In genomic region chr1:134708274-134708673, GRCm38 (mm10) we compare ENCODE assay signal across 9 mouse cellular contexts.
DNase-seq lines count a peak whose midpoint lies in the region; ATAC-seq lines count a peak whose summit lies in the region.
"Had no signal": no experiment of that assay in that cellular context is flagged by ENCODE, and none has a peak within 500 bp of the region (broad histone marks: within the 10 kb centered on the region; RNA-seq: fewer than 3 reads in every experiment).

No protein-coding gene starts in this region.

- H3K4me3 ChIP-seq in liver, embryonic 12.5 days, result no peak overlapping the region; the same call in 1 of the 2 replicates
- peak overlapping the region; percentile 50 for H3K4me3 ChIP-seq in embryonic facial prominence, embryonic 15.5 days (replicated peaks)
- H3K4me3 ChIP-seq in intestine, embryonic 15.5 days (replicated peaks), result peak overlapping the region; percentile 52
- peak overlapping the region; percentile 53 for H3K4me3 ChIP-seq in neural tube, embryonic 13.5 days

- no peak for DNase-seq in liver
- no peak for DNase-seq in layer of hippocampus, adult 18-20 months (ENCODE audit: low spot score in 2 of 2)
- DNase-seq in spleen, adult 18-20 months, result no peak
- no peak for DNase-seq in MN1 (ENCODE audit: low spot score)
- DNase-seq: gastrocnemius, postnatal 14 days had no signal

- H3K4me1 ChIP-seq in liver, embryonic 12.5 days, result peaks cover 26% of the 10 kb centered on the region; the same call in 1 of the 2 replicates
- H3K4me1 ChIP-seq in embryonic facial prominence, embryonic 15.5 days, result peaks cover 24% of the 10 kb centered on the region
- H3K4me1 ChIP-seq in intestine, embryonic 15.5 days (replicated peaks), result peaks cover 19% of the 10 kb centered on the region
- H3K4me1 ChIP-seq in neural tube, embryonic 13.5 days (replicated peaks), result peaks cover 53% of the 10 kb centered on the region

- 11% methylated on average over 8 of the region's 8 CpGs for WGBS in liver, embryonic 12.5 days (ENCODE audit: insufficient replicate concordance)
- WGBS in embryonic facial prominence, embryonic 15.5 days, result 12% methylated on average over 8 of the region's 8 CpGs
- WGBS in intestine, embryonic 15.5 days, result 19% methylated on average over 8 of the region's 8 CpGs
- 13% methylated on average over 8 of the region's 8 CpGs for WGBS in neural tube, embryonic 13.5 days

- H3K9me3 ChIP-seq in liver, embryonic 12.5 days (replicated peaks), result no peaks in the 10 kb centered on the region
- no peaks in the 10 kb centered on the region for H3K9me3 ChIP-seq in embryonic facial prominence, embryonic 15.5 days (replicated peaks)
- no peaks in the 10 kb centered on the region for H3K9me3 ChIP-seq in intestine, embryonic 15.5 days
- H3K9me3 ChIP-seq in neural tube, embryonic 13.5 days, result no peaks in the 10 kb centered on the region

- H3K36me3 ChIP-seq in liver, embryonic 12.5 days, result no peaks in the 10 kb centered on the region
- H3K36me3 ChIP-seq in embryonic facial prominence, embryonic 15.5 days, result no peaks in the 10 kb centered on the region
- H3K36me3 ChIP-seq in intestine, embryonic 15.5 days, result no peaks in the 10 kb centered on the region
- H3K36me3 ChIP-seq in neural tube, embryonic 13.5 days, result no peaks in the 10 kb centered on the region

- no peak for ATAC-seq in liver, embryonic 12.5 days
- no peak for ATAC-seq in embryonic facial prominence, embryonic 15.5 days (ENCODE audit: insufficient number of reproducible peaks, low FRiP score, low TSS enrichment, low read depth)
- peak; percentile 18 for ATAC-seq in intestine, embryonic 15.5 days
- ATAC-seq in neural tube, embryonic 13.5 days (ENCODE audit: low read depth), result no peak

- H3K27me3 ChIP-seq in liver, embryonic 12.5 days (replicated peaks), result peaks cover 94% of the 10 kb centered on the region
- peaks cover 69% of the 10 kb centered on the region for H3K27me3 ChIP-seq in embryonic facial prominence, embryonic 15.5 days
- peaks cover 22% of the 10 kb centered on the region for H3K27me3 ChIP-seq in intestine, embryonic 15.5 days (replicated peaks)
- H3K27me3 ChIP-seq in neural tube, embryonic 13.5 days, result peaks cover 58% of the 10 kb centered on the region

- no peak overlapping the region for H3K27ac ChIP-seq in liver, embryonic 12.5 days
- no peak overlapping the region for H3K27ac ChIP-seq in embryonic facial prominence, embryonic 15.5 days (replicated peaks)
- no peak overlapping the region for H3K27ac ChIP-seq in intestine, embryonic 15.5 days
- H3K27ac ChIP-seq in neural tube, embryonic 13.5 days (replicated peaks), result no peak overlapping the region

- peak overlapping the region; percentile 68 for H3K4me2 ChIP-seq in liver, embryonic 12.5 days
- H3K4me2 ChIP-seq in embryonic facial prominence, embryonic 15.5 days (replicated peaks), result peak overlapping the region; percentile 95
- peak overlapping the region; percentile 99 for H3K4me2 ChIP-seq in intestine, embryonic 15.5 days (replicated peaks)
- H3K4me2 ChIP-seq in neural tube, embryonic 13.5 days, result peak overlapping the region; percentile 97

- H3K9ac ChIP-seq in liver, embryonic 12.5 days, result no peak overlapping the region
- H3K9ac ChIP-seq in embryonic facial prominence, embryonic 15.5 days, result no peak overlapping the region
- H3K9ac ChIP-seq in intestine, embryonic 15.5 days, result peak overlapping the region; percentile 45; the same call in 1 of the 2 replicates
- H3K9ac ChIP-seq in neural tube, embryonic 13.5 days, result peak overlapping the region; percentile 76

Comparison
In these comparisons a context has a peak if more than half of its experiments do, and no peak if none do; other contexts are left out.
1. H3K9ac ChIP-seq: peak in intestine, embryonic 15.5 days (single experiment) and neural tube, embryonic 13.5 days (single experiment); none in liver, embryonic 12.5 days (single experiment) and embryonic facial prominence, embryonic 15.5 days (single experiment).
2. Peak in every context shown above with its lines, with median percentiles within 50 percentile points of each other: H3K4me2 ChIP-seq.